Mouse (Mus musculus) spleen, embryonic (tissue): ENCODE results near the gene Asb17.

Experiments used
- CTCF ChIA-PET: fragments of 350-600 bp; sonication (Branson Sonifier 250); formaldehyde crosslinking; loops from one replicate; lab custom pipeline; 2022; lab: Charles Lee

Asb17 gene

GRCm38 (mm10) chr3:153888141-153888540 is 44.1 kb downstream of the Asb17 start:
- CTCF ChIA-PET, result no interaction called here

- CTCF ChIA-PET, result no interaction called here
Measured at GRCm38 (mm10) chr3:153889188-153889781, 45.3 kb downstream of the Asb17 start.

GRCm38 (mm10) chr3:153895454-153895853 is 51.4 kb downstream of the Asb17 start:
- CTCF ChIA-PET, result no interaction called here

GRCm38 (mm10) chr3:153897216-153897615 is 53.2 kb downstream of the Asb17 start:
- CTCF ChIA-PET, result no interaction called here

GRCm38 (mm10) chr3:153901904-153902303 is 57.9 kb downstream of the Asb17 start:
- CTCF ChIA-PET, result no interaction called here

- CTCF ChIA-PET, result no interaction called here
Measured at GRCm38 (mm10) chr3:153902595-153902994, 58.6 kb downstream of the Asb17 start.

- CTCF ChIA-PET, result interaction anchor here (0.6 kb wide), 1 partner anchor 1651 kb away, joined by 3 read pairs; no protein-coding TSS in a partner anchor
Measured at GRCm38 (mm10) chr3:153904586-153904985, 60.6 kb downstream of the Asb17 start.
